ENCODE assay signal across 22 mouse cellular contexts in the genomic region with DNA sequence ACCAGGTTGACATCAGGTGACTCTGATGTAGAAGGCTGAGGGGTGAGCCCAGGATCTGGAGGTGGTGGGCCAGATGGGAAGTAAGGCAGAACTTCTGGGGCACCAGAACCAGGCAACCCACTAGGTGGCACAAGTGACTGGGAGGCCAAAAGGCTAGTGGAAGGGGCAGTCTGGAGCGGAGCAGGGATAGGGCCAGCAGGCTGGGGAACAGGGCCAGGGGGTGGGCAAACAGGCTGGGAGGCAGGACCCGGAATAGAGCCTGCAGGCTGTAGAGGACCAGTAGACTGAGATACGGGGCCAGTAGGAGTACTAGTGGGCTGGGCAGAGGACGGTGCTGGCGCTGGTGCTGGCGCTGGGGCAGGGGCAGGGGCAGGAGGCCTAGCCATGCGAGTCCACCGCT. TPM values are rescaled to one million over a fixed set of nuclear protein-coding genes. Genes with fewer than 3 reads are reported as not detected.
DNase-seq lines count a peak whose midpoint lies in the region; ATAC-seq and TF ChIP-seq lines count a peak whose summit lies in the region.
"Had no signal": no experiment of that assay in that cellular context is flagged by ENCODE, and none has a peak within 500 bp of the region (broad histone marks: within the 10 kb centered on the region; RNA-seq: fewer than 3 reads in every experiment).

No protein-coding gene starts in this region.

- peak overlapping the region; percentile 41 for H3K9ac ChIP-seq in hindbrain, embryonic 12.5 days
- no peak overlapping the region for H3K9ac ChIP-seq in hindbrain, embryonic 11.5 days (ENCODE audit: low read depth, low read length)
- no peak overlapping the region for H3K9ac ChIP-seq in limb, embryonic 11.5 days (ENCODE audit: low read length)
- H3K9ac ChIP-seq: embryonic facial prominence, embryonic 15.5 days; hindbrain, embryonic 14.5 days; liver, embryonic 12.5 days had no signal

- ATAC-seq in hindbrain, embryonic 12.5 days (ENCODE audit: low FRiP score): no peak
- no peak for ATAC-seq in hindbrain, embryonic 11.5 days (ENCODE audit: low FRiP score)
- ATAC-seq in limb, embryonic 11.5 days (ENCODE audit: insufficient number of reproducible peaks, low FRiP score, low TSS enrichment, low read depth): no peak
- ATAC-seq: intestine, embryonic 16.5 days; liver, embryonic 12.5 days; midbrain, embryonic 13.5 days had no signal

- intact Hi-C loops in gastrocnemius, adult 2 months (cut with DNase I): no loop called here

- H3K27me3 ChIP-seq in cerebellum, adult 2 months (ENCODE audit: control insufficient read depth, insufficient read depth, low read length): no peaks in the 10 kb centered on the region
- no peaks in the 10 kb centered on the region for H3K27me3 ChIP-seq in hindbrain, embryonic 12.5 days
- no peaks in the 10 kb centered on the region for H3K27me3 ChIP-seq in hindbrain, embryonic 11.5 days (ENCODE audit: control insufficient read depth, insufficient read depth, low read length)
- H3K27me3 ChIP-seq in limb, embryonic 11.5 days (ENCODE audit: control insufficient read depth, insufficient read depth, low read length): no peaks in the 10 kb centered on the region
- H3K27me3 ChIP-seq: embryonic facial prominence, embryonic 15.5 days; midbrain, embryonic 13.5 days had no signal

- H3K36me3 ChIP-seq in hindbrain, embryonic 12.5 days: peaks cover 52% of the 10 kb centered on the region
- H3K36me3 ChIP-seq in hindbrain, embryonic 11.5 days (ENCODE audit: control insufficient read depth, insufficient read depth, low read length): peaks cover 10% of the 10 kb centered on the region; the same call in 1 of the 2 replicates
- peaks cover 26% of the 10 kb centered on the region for H3K36me3 ChIP-seq in limb, embryonic 11.5 days (ENCODE audit: control insufficient read depth, insufficient read depth, low read length)

- 0 out of 2 replicates have a peak overlapping the region, but pooled peaks have one; percentile 11 for H3K4me2 ChIP-seq in hindbrain, embryonic 12.5 days (replicated peaks)
- H3K4me2 ChIP-seq in hindbrain, embryonic 11.5 days (replicated peaks; ENCODE audit: low read depth, low read length): no peak overlapping the region
- H3K4me2 ChIP-seq in limb, embryonic 11.5 days (ENCODE audit: low read depth, severe bottlenecking): no peak overlapping the region
- H3K4me2 ChIP-seq: embryonic facial prominence, embryonic 15.5 days; hindbrain, embryonic 14.5 days; liver, embryonic 12.5 days; midbrain, embryonic 13.5 days had no signal

- no peak for TF ChIP-seq CTCF in cerebellum, adult 2 months (IDR thresholded peaks at IDR 0.05; ENCODE audit: borderline replicate concordance, insufficient read depth, low read depth, low read length)
- no peak for TF ChIP-seq CTCF in lung, adult 2 months (IDR thresholded peaks at IDR 0.05; ENCODE audit: insufficient read depth, low read length)
- TF ChIP-seq CTCF in gastrocnemius, adult 2 months (IDR thresholded peaks at IDR 0.05): no peak

- 55% methylated on average over 8 of the region's 8 CpGs for WGBS in cerebellum, adult 2 months
- 93% methylated on average over 8 of the region's 8 CpGs for WGBS in hindbrain, embryonic 12.5 days
- WGBS in hindbrain, embryonic 11.5 days: 96% methylated on average over 8 of the region's 8 CpGs
- WGBS in lung, adult 2 months: 85% methylated on average over 8 of the region's 8 CpGs
- 97% methylated on average over 8 of the region's 8 CpGs for WGBS in limb, embryonic 11.5 days

- no peak for TF ChIP-seq POLR2A in cerebellum, adult 2 months (IDR thresholded peaks at IDR 0.05; ENCODE audit: borderline replicate concordance, insufficient read depth, low read length)
- no peak for TF ChIP-seq POLR2A in lung, adult 2 months (IDR thresholded peaks at IDR 0.05; ENCODE audit: borderline replicate concordance, extremely low read depth, low read depth, low read length)

- no peak overlapping the region for H3K27ac ChIP-seq in cerebellum, adult 2 months (ENCODE audit: insufficient read depth, low read length)
- H3K27ac ChIP-seq in hindbrain, embryonic 12.5 days: no peak overlapping the region
- H3K27ac ChIP-seq in hindbrain, embryonic 11.5 days (ENCODE audit: low read depth, low read length): no peak overlapping the region
- H3K27ac ChIP-seq in limb, embryonic 11.5 days (replicated peaks; ENCODE audit: low read depth, low read length): 0 out of 2 replicates have a peak overlapping the region, but pooled peaks have one; percentile 26
- H3K27ac ChIP-seq in gastrocnemius, adult 2 months: no peak overlapping the region
- H3K27ac ChIP-seq: hindbrain, embryonic 14.5 days; liver, embryonic 12.5 days; macrophage; midbrain, embryonic 13.5 days had no signal

- H3K4me1 ChIP-seq in cerebellum, adult 2 months (ENCODE audit: control insufficient read depth, insufficient read depth, low read length): peaks cover 51% of the 10 kb centered on the region
- H3K4me1 ChIP-seq in hindbrain, embryonic 12.5 days: peaks cover 74% of the 10 kb centered on the region
- peaks cover 6% of the 10 kb centered on the region; the same call in 1 of the 2 replicates for H3K4me1 ChIP-seq in hindbrain, embryonic 11.5 days (replicated peaks; ENCODE audit: control insufficient read depth, insufficient read depth, low read length)
- peaks cover 7% of the 10 kb centered on the region for H3K4me1 ChIP-seq in lung, adult 2 months (ENCODE audit: control insufficient read depth, insufficient read depth, low read length)
- H3K4me1 ChIP-seq in limb, embryonic 11.5 days (ENCODE audit: control insufficient read depth, insufficient read depth, low read length): peaks cover 25% of the 10 kb centered on the region

- peak; percentile 61 to 74 for DNase-seq in cerebellum, postnatal 10 days
- DNase-seq in cerebellum, adult 2 months: no peak
- DNase-seq in hindbrain, embryonic 11.5 days (ENCODE audit: low spot score): no peak
- DNase-seq in lung, postnatal 4 days: peak; percentile 30 to 69
- no peak for DNase-seq in lung, adult 2 months
- no peak for DNase-seq in limb, embryonic 11.5 days (ENCODE audit: low spot score)
- DNase-seq in gastrocnemius, adult 2 months: no peak
- DNase-seq: adrenal gland, adult 2 months; cerebellum, adult 8-10 months; gastrocnemius, postnatal 36 days; layer of hippocampus, postnatal 36 days; retina, postnatal 1 day; right cerebral cortex, postnatal 4 days; thymus, adult 2 months had no signal

- no peaks in the 10 kb centered on the region for H3K9me3 ChIP-seq in hindbrain, embryonic 12.5 days (replicated peaks)
- H3K9me3 ChIP-seq in hindbrain, embryonic 11.5 days (ENCODE audit: control insufficient read depth, low read length): no peaks in the 10 kb centered on the region
- H3K9me3 ChIP-seq in limb, embryonic 11.5 days (ENCODE audit: control insufficient read depth, low read length): no peaks in the 10 kb centered on the region
- H3K9me3 ChIP-seq: embryonic facial prominence, embryonic 15.5 days; liver, embryonic 12.5 days; midbrain, embryonic 13.5 days had no signal

- H3K4me3 ChIP-seq in cerebellum, adult 2 months (replicated peaks; ENCODE audit: insufficient read depth, low read depth, low read length): no peak overlapping the region
- H3K4me3 ChIP-seq in hindbrain, embryonic 12.5 days: no peak overlapping the region
- no peak overlapping the region for H3K4me3 ChIP-seq in hindbrain, embryonic 11.5 days (ENCODE audit: low read depth, low read length)
- no peak overlapping the region for H3K4me3 ChIP-seq in lung, adult 2 months (replicated peaks; ENCODE audit: extremely low read depth, low read depth, low read length)
- no peak overlapping the region for H3K4me3 ChIP-seq in limb, embryonic 11.5 days (ENCODE audit: low read depth, low read length)
- H3K4me3 ChIP-seq in gastrocnemius, adult 2 months: no peak overlapping the region
- H3K4me3 ChIP-seq: embryonic facial prominence, embryonic 15.5 days; liver, embryonic 12.5 days; midbrain, embryonic 13.5 days had no signal

RNA-seq across cellular contexts. Expression of a gene that starts 4.3 kb away (rescaled TPM):
- polyA plus RNA-seq in cerebellum, adult 2 months (2012; rRNA removed): 47.8 and 55.8 TPM in 2 replicates
- polyA plus RNA-seq in hindbrain, embryonic 12.5 days (2016; fragmentation: Nextera tagmentation; extraction: Ambion mirVana): 89.0 and 94.9 TPM in 2 replicates
- polyA plus RNA-seq in hindbrain, embryonic 11.5 days (2014; fragmentation: Nextera tagmentation; extraction: Ambion mirVana): 51.5 and 54.7 TPM in 2 replicates
- 39.3 and 40.1 TPM in 2 replicates for polyA plus RNA-seq in lung, adult 2 months (2012; rRNA removed)
- 58.6 and 63.6 TPM in 2 replicates for polyA plus RNA-seq in limb, embryonic 11.5 days (2014; fragmentation: Nextera tagmentation; extraction: Ambion mirVana)
- total RNA-seq in gastrocnemius, adult 2 months (2021): 1 to 10 TPM; 2.7 to 2.9 TPM

RNA-seq across cellular contexts. Expression of a gene that starts 4.6 kb away (rescaled TPM):
- polyA plus RNA-seq in cerebellum, adult 2 months (2012; rRNA removed): 1.9 and 3.5 TPM in 2 replicates
- polyA plus RNA-seq in hindbrain, embryonic 12.5 days (2016; fragmentation: Nextera tagmentation; extraction: Ambion mirVana): 131 and 160 TPM in 2 replicates
- 111 and 132 TPM in 2 replicates for polyA plus RNA-seq in hindbrain, embryonic 11.5 days (2014; fragmentation: Nextera tagmentation; extraction: Ambion mirVana)
- 1,294 and 1,321 TPM in 2 replicates for polyA plus RNA-seq in lung, adult 2 months (2012; rRNA removed)
- 244 and 251 TPM in 2 replicates for polyA plus RNA-seq in limb, embryonic 11.5 days (2014; fragmentation: Nextera tagmentation; extraction: Ambion mirVana)
- total RNA-seq in gastrocnemius, adult 2 months (2021): 10 to 100 TPM in 1 of 2 experiments, 1 to 10 TPM in 1; 6.9 to 36.6 TPM
- polyA plus RNA-seq: macrophage had no signal

RNA-seq across cellular contexts. Expression of a gene that starts 15.1 kb away (rescaled TPM):
- 36.2 and 40.7 TPM in 2 replicates for polyA plus RNA-seq in cerebellum, adult 2 months (2012; rRNA removed)
- polyA plus RNA-seq in hindbrain, embryonic 12.5 days (2016; fragmentation: Nextera tagmentation; extraction: Ambion mirVana): 32.0 and 33.8 TPM in 2 replicates
- polyA plus RNA-seq in hindbrain, embryonic 11.5 days (2014; fragmentation: Nextera tagmentation; extraction: Ambion mirVana): 34.3 and 42.1 TPM in 2 replicates
- polyA plus RNA-seq in lung, adult 2 months (2012; rRNA removed): 28.4 and 37.5 TPM in 2 replicates
- polyA plus RNA-seq in limb, embryonic 11.5 days (2014; fragmentation: Nextera tagmentation; extraction: Ambion mirVana): 40.9 and 42.7 TPM in 2 replicates
- 1 to 10 TPM; 3.4 to 7.0 TPM for total RNA-seq in gastrocnemius, adult 2 months (2021)

RNA-seq across cellular contexts. Expression of a gene that starts 35.9 kb away (rescaled TPM):
- polyA plus RNA-seq in cerebellum, adult 2 months (2012; rRNA removed): 538 and 626 TPM in 2 replicates
- polyA plus RNA-seq in hindbrain, embryonic 12.5 days (2016; fragmentation: Nextera tagmentation; extraction: Ambion mirVana): 5.1 and 7.3 TPM in 2 replicates
- 0.56 and 0.74 TPM in 2 replicates for polyA plus RNA-seq in hindbrain, embryonic 11.5 days (2014; fragmentation: Nextera tagmentation; extraction: Ambion mirVana)
- 0.27 and 0.44 TPM in 2 replicates for polyA plus RNA-seq in lung, adult 2 months (2012; rRNA removed)
- 0.13 TPM in 1 of 2 replicates, not detected in the other for polyA plus RNA-seq in limb, embryonic 11.5 days (2014; fragmentation: Nextera tagmentation; extraction: Ambion mirVana)
- under 1 TPM in 1 of 2 experiments, not detected in 1; 0.11 TPM for total RNA-seq in gastrocnemius, adult 2 months (2021)
- polyA plus RNA-seq: heart, postnatal 0 days; macrophage had no signal

Comparison
In these comparisons a context has a peak if more than half of its experiments do, and no peak if none do; other contexts are left out.
1. DNase-seq: peak in cerebellum, postnatal 10 days (2 of 2) and lung, postnatal 4 days (2 of 2); none in cerebellum, adult 2 months (0 of 2), hindbrain, embryonic 11.5 days (single experiment), lung, adult 2 months (single experiment), limb, embryonic 11.5 days (single experiment) and gastrocnemius, adult 2 months (single experiment).
2. RNA of a gene that starts 4.6 kb away (polyA plus RNA-seq): 1,294 to 1,321 TPM in lung, adult 2 months, 244 to 251 TPM in limb, embryonic 11.5 days, 131 to 160 TPM in hindbrain, embryonic 12.5 days and 111 to 132 TPM in hindbrain, embryonic 11.5 days; 1.9 to 3.5 TPM in cerebellum, adult 2 months; every median in the first group is over 10 times any median in the second.